Mouse (Mus musculus) liver, embryonic 14.5 days (tissue): ENCODE measurements around the gene Mcoln2. TPM values are rescaled to one million over a fixed set of nuclear protein-coding genes. Genes with fewer than 3 reads are reported as not detected.

Experiments used
- ATAC-seq: fragments of 200-750 bp; cut with Nextera tagmentation; 2 replicates; pipeline ENCODE4 v1.8.0; 2017; ENCODE audit warnings: moderate number of reproducible peaks, mild to moderate bottlenecking, moderate library complexity; ENCODE audit not compliant: insufficient read depth
- DNase-seq, 3 experiments: peaks; one replicate each; pipeline ENCODE4 v3.0.0-alpha.2; 2012 to 2013; ENCODE audit warnings: low read depth in 3 of 3, low spot score in 3 of 3
- H3K27ac ChIP-seq: fragments of 300-500 bp; sonication (generic); 2 replicates; pipeline ENCODE4 v1.5.1; 2014; ENCODE audit warnings: moderate library complexity, mild to moderate bottlenecking, control low read depth, inconsistent platforms
- H3K27me3 ChIP-seq: fragments of 300-500 bp; sonication (generic); 2 replicates; pipeline ENCODE4 v1.6.1; 2014; ENCODE audit warnings: mild to moderate bottlenecking, low read length, moderate library complexity; ENCODE audit not compliant: control insufficient read depth, insufficient read depth
- H3K36me3 ChIP-seq: fragments of 300-500 bp; sonication (generic); replicated peaks from 2 replicates; pipeline ENCODE4 v1.6.1; 2014; ENCODE audit warnings: low read depth; ENCODE audit not compliant: control insufficient read depth, insufficient read depth
- H3K4me1 ChIP-seq, 2 experiments: fragments of 200-500 bp in 1 of 2; fragments of 300-500 bp in 1 of 2; sonication (generic) in 1 of 2; replicated peaks; 2 replicates each; pipeline ENCODE4 v1.6.1; 2012 to 2014; ENCODE audit warnings: antibody characterized with exemption in 1 of 2, inconsistent platforms in 1 of 2, low read length in 1 of 2; ENCODE audit not compliant: control insufficient read depth in 2 of 2, insufficient read depth in 2 of 2
- H3K4me2 ChIP-seq: fragments of 300-500 bp; sonication (generic); 2 replicates; pipeline ENCODE4 v1.6.1; 2014; ENCODE audit warnings: low read depth, mild to moderate bottlenecking, control low read depth, moderate library complexity
- H3K4me3 ChIP-seq, 2 experiments: fragments of 200-500 bp in 1 of 2; fragments of 300-500 bp in 1 of 2; sonication (generic) in 1 of 2; 2 replicates each; pipeline ENCODE4 v1.5.1; 2012 to 2014; ENCODE audit warnings: low read depth in 2 of 2, low read length in 2 of 2, mild to moderate bottlenecking in 2 of 2, control low read depth in 1 of 2, inconsistent platforms in 1 of 2, moderate library complexity in 1 of 2; ENCODE audit not compliant: insufficient read depth in 1 of 2
- H3K9ac ChIP-seq: fragments of 300-500 bp; sonication (generic); replicated peaks from 2 replicates; pipeline ENCODE4 v1.6.1; 2014; ENCODE audit warnings: mild to moderate bottlenecking, control low read depth, moderate library complexity
- H3K9me3 ChIP-seq: fragments of 300-500 bp; sonication (generic); 2 replicates; pipeline ENCODE4 v1.6.1; 2016; ENCODE audit warnings: low read length, mixed read lengths; ENCODE audit not compliant: control insufficient read depth
- CTCF ChIP-seq: IDR thresholded peaks from 2 replicates; pipeline ENCODE4 v1.5.1; 2016; ENCODE audit warnings: antibody characterized with exemption, low read depth, control low read depth
- EP300 ChIP-seq: IDR thresholded peaks from 2 replicates; pipeline ENCODE4 v1.6.1; 2016; ENCODE audit warnings: antibody characterized with exemption, low read depth
- WGBS: fragments of 180-500 bp; shearing (Covaris S2); extraction: QIAGEN DNeasy Blood & Tissue Kit; methylation state at CpG from one replicate; pipeline ENCODE4 v1.1.7; 2014; ENCODE audit not compliant: insufficient replicate concordance; 5-methylcytosine and 5-hydroxymethylcytosine counted together
- polyA plus RNA-seq, 2 experiments: library from polyadenylated mRNA; depleted of rRNA in 1 of 2; stranded (reverse) in 1 of 2; unstranded in 1 of 2; fragments of >200 nt; fragmentation: Nextera tagmentation in 1 of 2; extraction: Ambion mirVana in 1 of 2; gene quantifications; 2 replicates each; pipeline versions ENCODE4 v1.2.1 to v1.2.3; 2012 to 2014

Mcoln2 gene
- polyA plus RNA-seq, 2 experiments, result 5.5 to 5.9 TPM

DNA sequence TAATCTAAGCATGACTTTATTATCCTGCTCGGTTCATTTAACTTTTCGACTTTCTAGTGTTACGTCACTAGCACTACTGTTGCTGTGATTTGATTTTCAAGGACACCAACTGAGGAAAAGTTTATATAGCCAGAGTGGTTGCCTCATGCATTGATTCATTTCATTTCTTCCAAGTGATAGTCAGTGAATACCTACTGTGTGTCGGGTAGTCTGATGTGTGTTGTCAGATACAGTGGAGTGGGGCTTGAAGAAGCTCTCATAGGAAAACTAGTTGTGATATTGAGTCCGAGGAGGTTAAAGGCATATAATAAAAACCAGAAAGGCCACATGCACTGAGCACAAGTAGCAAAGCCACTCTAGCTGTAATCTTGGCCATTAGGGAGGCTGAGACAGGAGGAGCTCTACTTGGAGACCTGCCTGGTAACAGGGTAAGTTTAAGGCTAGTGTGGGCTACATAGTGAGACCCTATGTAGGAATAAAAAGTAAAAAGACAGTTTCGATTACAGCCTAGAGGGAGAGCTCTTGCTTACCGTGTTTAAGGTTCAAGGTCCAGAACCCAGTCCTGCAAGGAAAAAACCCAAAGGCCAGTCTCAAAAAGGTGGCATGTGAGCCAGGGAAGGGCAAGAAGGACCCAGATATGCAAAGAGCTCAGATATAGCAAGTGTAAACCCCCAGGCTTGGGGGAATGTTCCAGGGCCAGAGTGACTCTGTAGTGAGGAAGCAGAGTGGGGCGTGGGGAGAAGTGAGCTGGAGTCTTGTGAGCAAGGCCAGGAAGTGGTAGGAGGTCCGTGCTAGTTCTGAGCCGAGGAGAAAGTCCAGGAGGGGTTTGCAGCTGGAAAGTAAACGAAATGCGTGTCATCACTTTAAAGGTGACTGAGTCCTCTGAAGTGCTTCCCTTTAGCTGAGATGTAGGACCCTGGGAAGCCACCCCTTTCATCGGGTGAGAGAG lies 6.3 kb downstream of the Mcoln2 start:
- no peak overlapping the region for H3K27ac ChIP-seq
- ATAC-seq (no peak), DNase-seq (no peak)

GRCm38 (mm10) chr3:146156811-146157210 lies 7.2 kb downstream of the Mcoln2 start:
- no peak overlapping the region for H3K4me3 ChIP-seq
- no peak for TF ChIP-seq EP300

More for the DNA sequence above, 6.3 kb downstream of the Mcoln2 start:
- Histone ChIP-seq H3K36me3 (no peaks in the 10 kb centered on the region), H3K9me3 (no peaks in the 10 kb centered on the region), H3K4me3 (no peak overlapping the region), H3K9ac (no peak overlapping the region), H3K4me2 (no peak overlapping the region), H3K27me3 (no peaks in the 10 kb centered on the region), H3K4me1 (peaks cover 0 to 12% of the 10 kb centered on the region in 2 experiments; a peak in 2 of 4 replicates)
- TF ChIP-seq CTCF (no peak), EP300 (no peak)
- WGBS, result 39% methylated on average over 13 of the region's 13 CpGs

DNA sequence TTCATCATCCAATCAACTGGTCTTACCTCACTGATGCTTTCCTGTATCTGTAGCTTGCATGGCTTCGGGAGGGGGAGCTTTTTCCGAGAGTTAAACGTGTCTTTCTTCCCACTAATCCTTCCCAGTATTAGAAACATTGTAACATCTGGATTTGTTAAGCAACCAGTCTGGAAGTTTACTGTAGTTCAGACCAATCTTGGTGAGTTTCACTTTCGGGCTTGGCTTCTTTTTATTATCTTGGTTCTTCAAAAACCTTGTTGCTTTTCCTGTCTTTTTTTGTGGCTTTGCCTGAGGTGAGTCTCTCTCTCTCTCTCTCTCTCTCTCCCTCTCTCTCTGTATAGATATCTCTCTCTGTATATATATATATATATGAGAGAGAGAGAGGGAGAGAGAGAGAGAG lies 8.4 kb downstream of the Mcoln2 start:
- Histone ChIP-seq H3K4me1 (peaks cover 0 to 12% of the 10 kb centered on the region in 2 experiments; a peak in 2 of 4 replicates), H3K4me3 (no peak overlapping the region), H3K9me3 (no peaks in the 10 kb centered on the region), H3K36me3 (no peaks in the 10 kb centered on the region), H3K9ac (no peak overlapping the region), H3K27me3 (no peaks in the 10 kb centered on the region), H3K4me2 (no peak overlapping the region), H3K27ac (no peak overlapping the region)
- WGBS, result 40% methylated on average over 4 of the region's 4 CpGs
- ATAC-seq, result no peak
- no peak for DNase-seq
- no peak for TF ChIP-seq EP300
- no peak for TF ChIP-seq CTCF

More at GRCm38 (mm10) chr3:146156811-146157210, 7.2 kb downstream of the Mcoln2 start:
- DNase-seq, result no peak
- no peaks in the 10 kb centered on the region for H3K27me3 ChIP-seq
- no peak overlapping the region for H3K4me2 ChIP-seq
- H3K9ac ChIP-seq, result no peak overlapping the region
- no peaks in the 10 kb centered on the region for H3K9me3 ChIP-seq
- WGBS, result 58% methylated on average over 2 of the region's 2 CpGs
- H3K36me3 ChIP-seq, result no peaks in the 10 kb centered on the region
- H3K27ac ChIP-seq, result no peak overlapping the region
- H3K4me1 ChIP-seq, result peaks cover 0 to 12% of the 10 kb centered on the region in 2 experiments; a peak in 2 of 4 replicates
- no peak for ATAC-seq

- WGBS, result 50% methylated on average over 2 of the region's 2 CpGs
These were observed 9.7 kb downstream of the Mcoln2 start for GRCm38 (mm10) chr3:146159360-146159759.

GRCm38 (mm10) chr3:146162197-146162596 lies 12.6 kb downstream of the Mcoln2 start:
- TF ChIP-seq CTCF (no peak), EP300 (no peak)
- Histone ChIP-seq H3K4me2 (no peak overlapping the region), H3K27ac (no peak overlapping the region), H3K4me3 (no peak overlapping the region), H3K9ac (no peak overlapping the region), H3K36me3 (no peaks in the 10 kb centered on the region), H3K27me3 (no peaks in the 10 kb centered on the region), H3K4me1 (no peaks in the 10 kb centered on the region), H3K9me3 (no peaks in the 10 kb centered on the region)
- 69% methylated on average over 4 of the region's 4 CpGs for WGBS
- no peak for ATAC-seq
- DNase-seq, result no peak

More at GRCm38 (mm10) chr3:146159360-146159759, 9.7 kb downstream of the Mcoln2 start:
- Histone ChIP-seq H3K27ac (no peak overlapping the region), H3K4me3 (no peak overlapping the region), H3K27me3 (no peaks in the 10 kb centered on the region), H3K4me2 (no peak overlapping the region), H3K9me3 (no peaks in the 10 kb centered on the region), H3K9ac (no peak overlapping the region), H3K36me3 (no peaks in the 10 kb centered on the region), H3K4me1 (peaks cover 0 to 10% of the 10 kb centered on the region in 2 experiments; a peak in 1 of 4 replicates)
- TF ChIP-seq EP300, result no peak
- no peak for TF ChIP-seq CTCF
- ATAC-seq (no peak), DNase-seq (no peak)
